Mouse (Mus musculus) bone marrow macrophage, adult 2 months (primary cell): ENCODE measurements around the gene Heatr5a. TPM values are rescaled to one million over a fixed set of nuclear protein-coding genes. Genes with fewer than 3 reads are reported as not detected.

Experiments
- H3K27ac ChIP-seq: 2 replicates; pipeline ENCODE4 v1.5.1; 2012; ENCODE audit warnings: low read depth, low read length; ENCODE audit not compliant: insufficient read depth
- H3K4me1 ChIP-seq: 2 replicates; pipeline ENCODE4 v1.6.1; 2012; ENCODE audit warnings: low read length; ENCODE audit not compliant: control insufficient read depth, insufficient read depth
- H3K4me3 ChIP-seq: 2 replicates; pipeline ENCODE4 v1.5.1; 2012; ENCODE audit warnings: mild to moderate bottlenecking, low read length, moderate library complexity; ENCODE audit not compliant: insufficient read depth
- CTCF ChIP-seq: IDR thresholded peaks from 2 replicates; pipeline ENCODE4 v1.5.1; 2012; ENCODE audit warnings: low read depth, mild to moderate bottlenecking, low read length, moderate library complexity
- POLR2A ChIP-seq: IDR thresholded peaks from 2 replicates; pipeline ENCODE4 v1.6.1; 2012; ENCODE audit warnings: mild to moderate bottlenecking, low read depth, low read length, borderline replicate concordance
- polyA plus RNA-seq: library from polyadenylated mRNA; stranded (reverse); fragments of >200 nt; gene quantifications from 2 replicates; pipeline ENCODE4 v1.2.4, GENCODE M21; 2012; ENCODE audit not compliant: missing spikeins, insufficient read depth, insufficient read length

The Heatr5a gene
- polyA plus RNA-seq, 1 experiment, result 41.6 TPM

DNA sequence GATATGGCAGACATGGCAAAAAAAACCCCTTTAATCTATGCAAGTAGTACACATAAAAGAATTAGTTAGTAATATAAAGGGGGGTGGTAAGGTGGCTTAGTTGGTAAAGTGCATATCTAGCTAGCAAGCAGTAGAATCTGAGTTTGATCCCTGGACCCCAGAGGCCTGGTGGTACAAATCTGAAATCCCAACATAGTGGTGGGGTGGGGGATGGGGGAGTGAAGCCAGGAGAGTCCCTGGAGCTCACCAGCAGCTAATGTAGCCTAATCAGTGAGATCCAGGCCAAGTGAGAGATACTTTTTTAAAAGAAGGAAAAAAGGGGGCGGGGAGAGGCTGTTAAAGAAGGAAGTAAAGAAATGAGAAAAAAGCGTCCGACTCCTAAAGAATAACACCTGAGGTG, 120.0 kb downstream of the Heatr5a start:
- Histone ChIP-seq H3K4me3 (no peak overlapping the region), H3K4me1 (peaks cover 22% of the 10 kb centered on the region), H3K27ac (no peak overlapping the region)
- TF ChIP-seq POLR2A (no peak), CTCF (no peak)

- TF ChIP-seq CTCF (no peak), POLR2A (no peak)
- Histone ChIP-seq H3K4me3 (no peak overlapping the region), H3K4me1 (peaks cover 22% of the 10 kb centered on the region), H3K27ac (no peak overlapping the region)
These were observed 120.8 kb downstream of the Heatr5a start for GRCm38 (mm10) chr12:51850339-51850738.

- TF ChIP-seq CTCF (no peak), POLR2A (no peak)
- no peak overlapping the region for H3K27ac ChIP-seq
- H3K4me1 ChIP-seq, result peaks cover 25% of the 10 kb centered on the region
- H3K4me3 ChIP-seq, result no peak overlapping the region
These were observed 121.2 kb downstream of the Heatr5a start for GRCm38 (mm10) chr12:51849902-51850301.

- H3K27ac ChIP-seq, result peak overlapping the region; percentile 92
- no peak overlapping the region for H3K4me3 ChIP-seq
- H3K4me1 ChIP-seq, result peaks cover 36% of the 10 kb centered on the region
- TF ChIP-seq POLR2A, result no peak
- TF ChIP-seq CTCF, result no peak
These were observed 123.0 kb downstream of the Heatr5a start for GRCm38 (mm10) chr12:51847953-51848680.

GRCm38 (mm10) chr12:51845261-51845660, 125.9 kb downstream of the Heatr5a start:
- TF ChIP-seq CTCF, result no peak
- TF ChIP-seq POLR2A, result no peak
- H3K4me1 ChIP-seq, result peaks cover 36% of the 10 kb centered on the region
- H3K27ac ChIP-seq, result no peak overlapping the region
- no peak overlapping the region for H3K4me3 ChIP-seq

- no peak for TF ChIP-seq CTCF
- no peak for TF ChIP-seq POLR2A
- Histone ChIP-seq H3K4me3 (peak overlapping the region; percentile 67), H3K4me1 (peaks cover 33% of the 10 kb centered on the region), H3K27ac (peak overlapping the region; percentile 75)
These were observed 126.3 kb downstream of the Heatr5a start for GRCm38 (mm10) chr12:51844771-51845256.

GRCm38 (mm10) chr12:51843576-51844520, 127.3 kb downstream of the Heatr5a start:
- peaks cover 28% of the 10 kb centered on the region for H3K4me1 ChIP-seq
- H3K4me3 ChIP-seq, result peak overlapping the region; percentile 67
- TF ChIP-seq POLR2A (no peak), CTCF (no peak)
- H3K27ac ChIP-seq, result peak overlapping the region; percentile 75; the same call in 1 of the 2 replicates

- Histone ChIP-seq H3K4me3 (no peak overlapping the region), H3K27ac (no peak overlapping the region), H3K4me1 (peaks cover 18% of the 10 kb centered on the region)
These were observed 128.8 kb downstream of the Heatr5a start for GRCm38 (mm10) chr12:51842081-51842864.

GRCm38 (mm10) chr12:51839856-51840255, 131.3 kb downstream of the Heatr5a start:
- H3K4me1 ChIP-seq, result peaks cover 14% of the 10 kb centered on the region
- TF ChIP-seq POLR2A (no peak), CTCF (no peak)
- H3K27ac ChIP-seq, result no peak overlapping the region
- H3K4me3 ChIP-seq, result no peak overlapping the region

More at GRCm38 (mm10) chr12:51842081-51842864, 128.8 kb downstream of the Heatr5a start:
- TF ChIP-seq POLR2A, result no peak
- TF ChIP-seq CTCF, result no peak

DNA sequence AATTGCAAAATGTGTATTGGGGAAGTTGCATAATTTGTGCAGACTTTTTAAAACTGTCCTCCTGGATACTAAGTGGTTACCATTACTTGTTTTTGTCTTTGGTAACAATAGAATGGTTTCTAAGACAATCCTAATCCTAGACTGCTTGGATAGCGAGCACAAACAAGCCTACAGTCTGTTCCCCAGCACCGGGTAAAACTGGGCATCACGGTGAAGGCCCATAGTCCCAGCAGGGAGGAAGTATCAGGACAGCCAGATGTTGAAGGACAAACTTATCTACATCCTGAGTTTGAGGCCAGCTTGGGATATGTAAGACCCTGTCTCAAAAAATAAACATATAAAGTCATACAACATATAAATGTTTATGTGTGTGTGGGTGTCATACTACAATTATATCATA, 135.9 kb downstream of the Heatr5a start:
- Histone ChIP-seq H3K27ac (no peak overlapping the region), H3K4me3 (no peak overlapping the region), H3K4me1 (peaks cover 11% of the 10 kb centered on the region)
- TF ChIP-seq CTCF, result no peak
- TF ChIP-seq POLR2A, result no peak
